Mouse (Mus musculus): ENCODE measurements at regions not wholly inside any gene's neighbourhood (a gene's known extent, or its start where the extent isn't known, plus 50 kb on each side); places are given as distances from the start of the nearest gene placed in this dataset.
A peak's percentile ranks its signal among the peaks of the same experiment; 100 is the strongest.

GRCm38 (mm10) chr10:37260791-37261488 is 122.2 kb upstream of the Marcks start:
- TF ChIP-seq EP300 (IDR thresholded peaks at IDR 0.05; ENCODE audit: low read depth): no peak
- TF ChIP-seq CTCF (IDR thresholded peaks at IDR 0.05; ENCODE audit: low read depth): 0 out of 2 replicates have a peak, but pooled peaks have one; percentile 25
- H3K36me3 ChIP-seq (replicated peaks; ENCODE audit: control insufficient read depth, insufficient read depth, low read depth): no peaks in the 10 kb centered on the region
- H3K27me3 ChIP-seq (ENCODE audit: control insufficient read depth, insufficient read depth, low read length): no peaks in the 10 kb centered on the region
- H3K4me1 ChIP-seq (replicated peaks; ENCODE audit: control insufficient read depth in 2 of 2, insufficient read depth in 2 of 2, low read length in 1 of 2): no peaks in the 10 kb centered on the region
- no peak overlapping the region for H3K4me3 ChIP-seq (ENCODE audit: insufficient read depth in 1 of 2, low read depth in 2 of 2, low read length in 2 of 2)
- DNase-seq (ENCODE audit: low read depth in 3 of 3, low spot score in 3 of 3) (no peak), ATAC-seq (ENCODE audit: insufficient read depth) (no peak)
- WGBS (ENCODE audit: insufficient replicate concordance): 43% methylated on average over 8 of the region's 8 CpGs
- no peak overlapping the region for H3K27ac ChIP-seq
- no peak overlapping the region for H3K4me2 ChIP-seq (ENCODE audit: low read depth)
- H3K9ac ChIP-seq (replicated peaks): no peak overlapping the region
- no peaks in the 10 kb centered on the region for H3K9me3 ChIP-seq (ENCODE audit: control insufficient read depth, low read length)

DNA sequence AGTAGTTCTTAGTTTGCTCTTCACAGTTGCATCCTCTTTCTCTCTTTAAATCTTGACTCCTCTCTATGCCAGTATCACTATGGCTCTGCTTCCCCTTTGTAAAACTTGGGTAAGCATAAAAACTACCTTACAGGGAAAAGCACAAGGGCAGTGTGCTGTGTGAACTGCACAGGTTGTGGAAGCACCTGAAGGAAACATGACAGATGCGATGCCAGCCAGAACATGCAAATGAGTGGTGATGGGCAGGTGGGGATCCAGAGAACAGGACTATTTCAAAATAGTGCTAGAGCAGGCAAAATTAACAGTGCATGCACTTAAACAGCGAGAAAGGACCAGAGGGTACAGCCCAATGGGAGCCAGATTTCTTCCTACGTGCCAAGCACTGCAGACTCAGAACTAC is 120.5 kb upstream of the Marcks start:
- H3K4me3 ChIP-seq (ENCODE audit: insufficient read depth in 1 of 2, low read depth in 2 of 2, low read length in 2 of 2): no peak overlapping the region
- no peaks in the 10 kb centered on the region for H3K36me3 ChIP-seq (replicated peaks; ENCODE audit: control insufficient read depth, insufficient read depth, low read depth)
- H3K9ac ChIP-seq (replicated peaks): no peak overlapping the region
- ATAC-seq (ENCODE audit: insufficient read depth) (no peak), DNase-seq (ENCODE audit: low read depth in 3 of 3, low spot score in 3 of 3) (no peak)
- H3K4me2 ChIP-seq (ENCODE audit: low read depth): no peak overlapping the region
- WGBS (ENCODE audit: insufficient replicate concordance): 71% methylated on average over 3 of the region's 3 CpGs
- H3K27ac ChIP-seq: no peak overlapping the region
- no peaks in the 10 kb centered on the region; a peak in 1 of 4 replicates for H3K4me1 ChIP-seq (replicated peaks; ENCODE audit: control insufficient read depth in 2 of 2, insufficient read depth in 2 of 2, low read length in 1 of 2)
- H3K9me3 ChIP-seq (ENCODE audit: control insufficient read depth, low read length): no peaks in the 10 kb centered on the region
- TF ChIP-seq CTCF (IDR thresholded peaks at IDR 0.05; ENCODE audit: low read depth): no peak
- no peak for TF ChIP-seq EP300 (IDR thresholded peaks at IDR 0.05; ENCODE audit: low read depth)
- no peaks in the 10 kb centered on the region for H3K27me3 ChIP-seq (ENCODE audit: control insufficient read depth, insufficient read depth, low read length)

DNA sequence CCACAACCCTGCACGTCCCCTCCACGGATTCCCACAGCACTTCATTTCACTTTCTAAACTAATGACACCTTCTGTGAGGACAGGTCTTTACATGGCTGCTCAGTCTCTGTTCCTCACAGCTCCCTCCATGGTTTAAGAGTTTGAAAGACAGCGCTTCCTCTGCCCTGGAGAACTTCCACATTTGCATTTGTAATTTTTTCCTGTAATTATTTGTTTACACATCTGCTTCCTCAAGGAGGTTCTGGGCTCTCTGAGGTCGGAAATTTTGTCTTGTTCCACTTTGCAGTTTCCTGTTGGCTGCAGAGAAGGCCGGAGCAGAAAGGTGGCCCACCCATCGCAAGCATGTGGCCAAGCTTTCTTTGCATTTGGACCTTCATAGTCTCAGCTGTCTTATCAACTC is 118.8 kb upstream of the Marcks start:
- ATAC-seq (ENCODE audit: insufficient read depth) (no peak), DNase-seq (ENCODE audit: low read depth in 3 of 3, low spot score in 3 of 3) (no peak)
- H3K27me3 ChIP-seq (ENCODE audit: control insufficient read depth, insufficient read depth, low read length): no peaks in the 10 kb centered on the region
- no peak overlapping the region for H3K27ac ChIP-seq
- H3K9ac ChIP-seq (replicated peaks): no peak overlapping the region
- TF ChIP-seq EP300 (IDR thresholded peaks at IDR 0.05; ENCODE audit: low read depth) (no peak), CTCF (IDR thresholded peaks at IDR 0.05; ENCODE audit: low read depth) (no peak)
- H3K9me3 ChIP-seq (ENCODE audit: control insufficient read depth, low read length): no peaks in the 10 kb centered on the region
- WGBS (ENCODE audit: insufficient replicate concordance): 36% methylated on average over 6 of the region's 6 CpGs
- no peak overlapping the region for H3K4me2 ChIP-seq (ENCODE audit: low read depth)
- H3K4me1 ChIP-seq (replicated peaks; ENCODE audit: control insufficient read depth in 2 of 2, insufficient read depth in 2 of 2, low read length in 1 of 2): no peaks in the 10 kb centered on the region; a peak in 1 of 4 replicates
- no peak overlapping the region for H3K4me3 ChIP-seq (ENCODE audit: insufficient read depth in 1 of 2, low read depth in 2 of 2, low read length in 2 of 2)
- H3K36me3 ChIP-seq (replicated peaks; ENCODE audit: control insufficient read depth, insufficient read depth, low read depth): no peaks in the 10 kb centered on the region

DNA sequence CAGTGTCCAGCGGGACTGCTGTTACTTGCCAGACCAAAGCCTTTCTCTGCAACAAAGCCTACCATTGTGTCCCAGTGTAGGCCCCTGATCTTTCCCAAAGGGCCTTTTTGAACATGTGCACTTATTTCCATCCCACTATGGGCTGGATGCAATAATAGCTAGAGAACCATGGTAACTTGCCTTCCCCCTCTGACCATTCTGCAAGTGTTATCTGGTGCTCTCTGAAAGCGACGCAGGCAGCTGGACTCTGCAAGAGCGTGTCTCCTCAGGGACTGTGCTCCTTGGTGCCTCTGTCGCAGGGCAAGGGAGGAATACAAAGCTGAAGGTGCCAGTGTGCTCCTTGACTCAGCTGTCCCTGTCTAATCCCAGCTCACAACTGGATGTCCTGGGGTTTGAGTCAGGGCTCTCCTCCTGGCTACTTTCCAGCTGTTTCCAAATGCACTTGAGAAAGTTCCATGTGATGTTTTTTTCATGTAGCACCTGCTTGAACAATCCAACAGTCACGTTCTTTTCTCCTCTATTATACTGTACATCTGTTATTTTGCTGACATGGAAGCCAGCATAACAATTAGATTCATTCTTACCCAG is 112.3 kb upstream of the Marcks start:
- H3K4me3 ChIP-seq (ENCODE audit: insufficient read depth in 1 of 2, low read depth in 2 of 2, low read length in 2 of 2): no peak overlapping the region
- no peak overlapping the region for H3K4me2 ChIP-seq (ENCODE audit: low read depth)
- no peaks in the 10 kb centered on the region; a peak in 1 of 4 replicates for H3K4me1 ChIP-seq (replicated peaks; ENCODE audit: control insufficient read depth in 2 of 2, insufficient read depth in 2 of 2, low read length in 1 of 2)
- no peak overlapping the region for H3K9ac ChIP-seq (replicated peaks)
- DNase-seq (ENCODE audit: low read depth in 3 of 3, low spot score in 3 of 3) (no peak), ATAC-seq (ENCODE audit: insufficient read depth) (no peak)
- no peaks in the 10 kb centered on the region for H3K36me3 ChIP-seq (replicated peaks; ENCODE audit: control insufficient read depth, insufficient read depth, low read depth)
- H3K27me3 ChIP-seq (ENCODE audit: control insufficient read depth, insufficient read depth, low read length): no peaks in the 10 kb centered on the region
- no peaks in the 10 kb centered on the region for H3K9me3 ChIP-seq (ENCODE audit: control insufficient read depth, low read length)
- WGBS (ENCODE audit: insufficient replicate concordance): 67% methylated on average over 6 of the region's 6 CpGs
- TF ChIP-seq CTCF (IDR thresholded peaks at IDR 0.05; ENCODE audit: low read depth): no peak
- TF ChIP-seq EP300 (IDR thresholded peaks at IDR 0.05; ENCODE audit: low read depth): no peak
- H3K27ac ChIP-seq: no peak overlapping the region

DNA sequence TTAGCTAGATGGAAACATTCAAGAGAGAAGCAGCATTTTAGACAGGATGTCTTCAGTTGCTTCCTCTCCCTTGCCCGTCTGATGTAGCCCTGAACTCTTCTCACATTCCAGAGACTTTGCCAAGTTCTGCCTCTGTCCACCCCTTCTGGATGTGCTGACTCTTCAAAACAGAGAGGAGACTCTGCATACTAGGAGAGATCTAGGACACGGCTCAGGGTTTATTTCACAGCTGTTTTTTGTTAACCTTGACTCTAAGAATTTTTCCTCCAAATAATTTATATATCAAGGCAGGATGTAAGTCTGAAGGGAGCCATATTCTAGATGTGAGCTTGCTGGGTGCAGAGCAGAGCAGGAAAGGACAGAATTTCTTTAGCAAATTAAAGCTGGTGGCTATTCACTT is 111.4 kb upstream of the Marcks start:
- no peak overlapping the region for H3K9ac ChIP-seq (replicated peaks)
- ATAC-seq (ENCODE audit: insufficient read depth) (no peak), DNase-seq (ENCODE audit: low read depth in 3 of 3, low spot score in 3 of 3) (no peak)
- WGBS (ENCODE audit: insufficient replicate concordance): 45% methylated on average over 2 of the region's 2 CpGs
- no peaks in the 10 kb centered on the region for H3K27me3 ChIP-seq (ENCODE audit: control insufficient read depth, insufficient read depth, low read length)
- TF ChIP-seq EP300 (IDR thresholded peaks at IDR 0.05; ENCODE audit: low read depth): no peak
- TF ChIP-seq CTCF (IDR thresholded peaks at IDR 0.05; ENCODE audit: low read depth): no peak
- no peaks in the 10 kb centered on the region for H3K36me3 ChIP-seq (replicated peaks; ENCODE audit: control insufficient read depth, insufficient read depth, low read depth)
- H3K4me3 ChIP-seq (ENCODE audit: insufficient read depth in 1 of 2, low read depth in 2 of 2, low read length in 2 of 2): no peak overlapping the region
- no peak overlapping the region for H3K27ac ChIP-seq
- no peaks in the 10 kb centered on the region for H3K9me3 ChIP-seq (ENCODE audit: control insufficient read depth, low read length)
- no peaks in the 10 kb centered on the region; a peak in 1 of 4 replicates for H3K4me1 ChIP-seq (replicated peaks; ENCODE audit: control insufficient read depth in 2 of 2, insufficient read depth in 2 of 2, low read length in 1 of 2)
- no peak overlapping the region for H3K4me2 ChIP-seq (ENCODE audit: low read depth)
